Mouse (Mus musculus): ENCODE results near the gene Teddm1b. TPM values are rescaled to one million over a fixed set of nuclear protein-coding genes. Genes with fewer than 3 reads are reported as not detected.

Teddm1b gene
- polyA plus RNA-seq, 1 experiment: not detected

GRCm38 (mm10) chr1:153886024-153886633, 12.0 kb downstream of the Teddm1b start:
- no peak overlapping the region for H3K4me3 ChIP-seq (replicated peaks; ENCODE audit: extremely low read depth, low read depth, low read length)
- no peak for DNase-seq
- no peak for TF ChIP-seq CTCF (IDR thresholded peaks at IDR 0.05; ENCODE audit: insufficient read depth, low read length)
- TF ChIP-seq POLR2A (IDR thresholded peaks at IDR 0.05; ENCODE audit: borderline replicate concordance, extremely low read depth, low read depth, low read length): no peak
- no peaks in the 10 kb centered on the region for H3K4me1 ChIP-seq (ENCODE audit: control insufficient read depth, insufficient read depth, low read length)
- 43% methylated on average over 17 of the region's 17 CpGs for WGBS

DNA sequence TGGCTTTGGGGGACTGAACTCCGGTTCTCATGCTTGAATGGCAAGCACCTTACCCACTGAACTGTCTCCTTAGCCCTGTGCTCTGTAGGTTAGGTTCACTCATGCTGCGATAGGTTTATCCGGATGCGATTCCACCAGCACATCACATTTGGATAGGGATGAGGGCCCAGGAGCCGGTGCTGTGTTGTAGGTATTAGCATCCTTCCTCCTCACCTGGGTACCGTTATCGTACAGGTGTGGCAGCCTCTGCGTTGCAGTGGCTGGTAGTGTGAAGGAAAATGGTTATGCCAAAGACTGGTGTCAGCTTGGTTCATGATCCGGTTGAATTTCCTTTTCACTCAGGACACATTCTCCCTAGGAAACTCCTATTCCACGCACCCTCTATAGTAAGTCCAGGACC, 16.0 kb downstream of the Teddm1b start:
- no peaks in the 10 kb centered on the region; the same call in 1 of the 2 replicates for H3K4me1 ChIP-seq (ENCODE audit: control insufficient read depth, insufficient read depth, low read length)
- no peak for TF ChIP-seq POLR2A (IDR thresholded peaks at IDR 0.05; ENCODE audit: borderline replicate concordance, extremely low read depth, low read depth, low read length)
- TF ChIP-seq CTCF (IDR thresholded peaks at IDR 0.05; ENCODE audit: insufficient read depth, low read length): no peak
- DNase-seq: no peak
- H3K4me3 ChIP-seq (replicated peaks; ENCODE audit: extremely low read depth, low read depth, low read length): no peak overlapping the region
- WGBS: 94% methylated on average over 10 of the region's 10 CpGs

DNA sequence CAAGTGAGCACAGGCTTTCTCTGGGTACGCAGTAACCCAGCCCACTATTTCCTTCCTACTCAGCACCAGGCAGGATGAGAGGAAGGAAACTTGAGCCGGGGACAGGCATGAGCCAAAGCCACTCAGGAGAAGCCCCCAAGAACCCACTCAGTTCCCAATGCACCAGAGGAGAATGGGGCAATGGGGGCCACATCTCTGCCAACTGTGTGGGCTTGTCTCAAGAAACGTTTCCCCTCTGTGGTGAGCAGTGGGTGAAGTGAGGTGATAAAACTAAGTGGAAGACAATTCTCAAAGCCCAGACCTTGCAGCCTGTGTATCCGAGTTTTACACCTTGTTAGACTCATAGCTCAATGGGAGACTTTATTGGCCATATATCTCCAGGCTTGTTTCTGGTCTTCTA, 17.3 kb downstream of the Teddm1b start, which contains the start of gene Teddm1a:
Gene Teddm1a, plus strand, starts transcription at position 301 of the 400 bp plus-strand sequence.
- Histone ChIP-seq H3K4me3 (replicated peaks; ENCODE audit: extremely low read depth, low read depth, low read length) (no peak within 1 kb of the TSS), H3K4me1 (ENCODE audit: control insufficient read depth, insufficient read depth, low read length) (no peaks in the 10 kb centered on the region; the same call in 1 of the 2 replicates)
- no peak for DNase-seq
- WGBS: 33% methylated on average over 4 of the region's 4 CpGs
- no peak for TF ChIP-seq CTCF (IDR thresholded peaks at IDR 0.05; ENCODE audit: insufficient read depth, low read length)
- TF ChIP-seq POLR2A (IDR thresholded peaks at IDR 0.05; ENCODE audit: borderline replicate concordance, extremely low read depth, low read depth, low read length): no peak

- 44% methylated on average over 2 of the region's 2 CpGs for WGBS
- TF ChIP-seq POLR2A (IDR thresholded peaks at IDR 0.05; ENCODE audit: borderline replicate concordance, extremely low read depth, low read depth, low read length) (no peak), CTCF (IDR thresholded peaks at IDR 0.05; ENCODE audit: insufficient read depth, low read length) (no peak)
- Histone ChIP-seq H3K4me3 (replicated peaks; ENCODE audit: extremely low read depth, low read depth, low read length) (no peak overlapping the region), H3K4me1 (ENCODE audit: control insufficient read depth, insufficient read depth, low read length) (no peaks in the 10 kb centered on the region; the same call in 1 of the 2 replicates)
- no peak for DNase-seq
These were observed 19.6 kb downstream of the Teddm1b start for GRCm38 (mm10) chr1:153893746-153894145.

DNA sequence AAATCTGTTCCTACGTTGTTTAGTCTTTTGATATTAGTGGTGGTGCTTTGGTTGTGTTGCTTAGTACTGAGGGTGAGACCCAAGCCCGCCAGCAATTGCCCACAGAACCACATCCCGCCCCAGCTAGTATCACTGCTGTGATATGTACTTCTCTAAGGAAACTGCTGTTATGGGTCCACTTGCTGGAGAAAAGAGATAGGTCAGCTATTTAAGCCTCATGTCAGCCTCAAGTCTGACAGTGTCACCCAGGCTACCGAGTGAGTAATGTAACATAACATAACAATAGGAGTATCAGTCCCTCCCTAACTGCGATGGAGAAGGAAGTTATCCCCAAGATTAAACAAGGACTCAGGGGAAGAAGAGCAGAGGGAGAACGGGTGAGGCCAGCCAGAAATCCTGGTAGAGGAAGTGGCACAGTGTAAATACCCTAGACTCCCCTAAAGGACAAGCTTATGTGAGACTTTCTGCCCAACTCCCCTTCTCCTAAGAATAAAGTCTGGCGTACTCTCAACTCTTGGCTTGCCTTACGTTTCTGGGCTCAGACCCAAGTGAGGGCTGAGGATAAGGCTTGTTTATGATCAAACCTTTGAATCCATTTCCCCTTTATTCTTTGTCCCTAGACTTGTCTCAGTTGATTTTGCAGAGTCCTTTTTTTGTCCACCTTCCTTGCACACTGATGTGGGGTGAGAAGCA, 20.2 kb downstream of the Teddm1b start:
- no peak for TF ChIP-seq POLR2A (IDR thresholded peaks at IDR 0.05; ENCODE audit: borderline replicate concordance, extremely low read depth, low read depth, low read length)
- TF ChIP-seq CTCF (IDR thresholded peaks at IDR 0.05; ENCODE audit: insufficient read depth, low read length): no peak

GRCm38 (mm10) chr1:153894979-153895378, 20.8 kb downstream of the Teddm1b start:
- no peaks in the 10 kb centered on the region; the same call in none of the 2 replicates for H3K4me1 ChIP-seq (ENCODE audit: control insufficient read depth, insufficient read depth, low read length)
- H3K4me3 ChIP-seq (replicated peaks; ENCODE audit: extremely low read depth, low read depth, low read length): no peak overlapping the region
- 37% methylated on average over 5 of the region's 5 CpGs for WGBS
- TF ChIP-seq POLR2A (IDR thresholded peaks at IDR 0.05; ENCODE audit: borderline replicate concordance, extremely low read depth, low read depth, low read length): no peak
- peak; percentile 84 for TF ChIP-seq CTCF (IDR thresholded peaks at IDR 0.05; ENCODE audit: insufficient read depth, low read length)
- peak; percentile 59 for DNase-seq

More for the DNA sequence above, 20.2 kb downstream of the Teddm1b start:
- Histone ChIP-seq H3K4me3 (replicated peaks; ENCODE audit: extremely low read depth, low read depth, low read length) (no peak overlapping the region), H3K4me1 (ENCODE audit: control insufficient read depth, insufficient read depth, low read length) (no peaks in the 10 kb centered on the region; the same call in none of the 2 replicates)
- WGBS: 29% methylated on average over 8 of the region's 8 CpGs
- DNase-seq: no peak

- TF ChIP-seq CTCF (IDR thresholded peaks at IDR 0.05; ENCODE audit: insufficient read depth, low read length): no peak
- no peak for TF ChIP-seq POLR2A (IDR thresholded peaks at IDR 0.05; ENCODE audit: borderline replicate concordance, extremely low read depth, low read depth, low read length)
- DNase-seq: no peak
- Histone ChIP-seq H3K4me1 (ENCODE audit: control insufficient read depth, insufficient read depth, low read length) (no peaks in the 10 kb centered on the region; the same call in none of the 2 replicates), H3K4me3 (replicated peaks; ENCODE audit: extremely low read depth, low read depth, low read length) (no peak overlapping the region)
- WGBS: 89% methylated on average over 8 of the region's 8 CpGs
These were observed 23.1 kb downstream of the Teddm1b start for GRCm38 (mm10) chr1:153897196-153897595.

GRCm38 (mm10) chr1:153898989-153899730, 25.0 kb downstream of the Teddm1b start:
- 12% methylated on average over 22 of the region's 22 CpGs for WGBS
- Histone ChIP-seq H3K4me1 (ENCODE audit: control insufficient read depth, insufficient read depth, low read length) (peaks cover 5% of the 10 kb centered on the region), H3K4me3 (replicated peaks; ENCODE audit: extremely low read depth, low read depth, low read length) (peak overlapping the region; percentile 94)
- TF ChIP-seq CTCF (IDR thresholded peaks at IDR 0.05; ENCODE audit: insufficient read depth, low read length): no peak
- TF ChIP-seq POLR2A (IDR thresholded peaks at IDR 0.05; ENCODE audit: borderline replicate concordance, extremely low read depth, low read depth, low read length): no peak
- no peak for DNase-seq

DNA sequence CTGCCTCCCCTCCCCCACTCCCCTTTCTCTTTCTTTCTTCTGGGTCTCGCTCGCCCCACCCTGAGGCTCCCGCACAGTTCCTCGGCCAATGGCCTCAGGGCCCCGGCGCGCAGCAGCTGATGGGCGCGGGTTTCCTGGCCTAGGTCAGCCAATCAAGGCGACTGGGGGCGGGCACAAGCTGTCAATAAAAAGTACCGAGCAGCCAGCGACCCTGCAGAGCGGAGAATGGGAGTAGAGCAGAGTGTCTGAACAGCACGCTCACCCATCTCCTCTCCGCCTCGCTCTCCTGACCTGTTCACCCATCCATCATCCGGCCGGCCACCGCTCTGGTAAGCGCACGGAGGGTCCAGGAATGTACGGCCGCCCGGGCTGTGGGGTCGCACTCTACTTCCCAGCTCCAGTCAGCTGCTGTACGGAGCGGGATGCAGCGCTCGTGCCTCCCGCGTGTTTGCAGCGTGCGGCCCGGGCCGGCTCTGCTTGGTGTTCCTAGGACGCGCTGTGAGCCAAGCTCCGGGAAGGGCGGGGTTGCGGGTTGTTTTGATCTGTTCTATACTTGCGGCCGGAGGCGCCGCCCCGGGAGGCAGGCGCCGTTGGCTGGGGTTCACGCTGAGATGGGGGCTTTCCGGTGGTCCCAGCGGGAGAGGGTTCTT, 25.7 kb downstream of the Teddm1b start, which contains the start of the genes Glul and Teddm2:
Gene Glul, plus strand, starts transcription at position 214 of the 650 bp plus-strand sequence.
Gene Teddm2, minus strand, starts transcription at position 498 of the 650 bp plus-strand sequence.
- DNase-seq: peak; percentile 96
- H3K4me3 ChIP-seq (replicated peaks; ENCODE audit: extremely low read depth, low read depth, low read length): peak within 1 kb of the TSS; percentile 99
- peaks cover 5% of the 10 kb centered on the region for H3K4me1 ChIP-seq (ENCODE audit: control insufficient read depth, insufficient read depth, low read length)
- TF ChIP-seq POLR2A (IDR thresholded peaks at IDR 0.05; ENCODE audit: borderline replicate concordance, extremely low read depth, low read depth, low read length) (peak; percentile 100), CTCF (IDR thresholded peaks at IDR 0.05; ENCODE audit: insufficient read depth, low read length) (no peak)
- under 1% methylated on average over 51 of the region's 51 CpGs for WGBS

All from lung, adult 2 months (tissue).